Mouse (Mus musculus): ENCODE measurements around the gene Glipr2.

Gene Glipr2

GRCm38 (mm10) chr4:43970393-43971330 lies 13.5 kb downstream of the Glipr2 start:
- in situ Hi-C loops (cut with MboI): no loop called here

DNA sequence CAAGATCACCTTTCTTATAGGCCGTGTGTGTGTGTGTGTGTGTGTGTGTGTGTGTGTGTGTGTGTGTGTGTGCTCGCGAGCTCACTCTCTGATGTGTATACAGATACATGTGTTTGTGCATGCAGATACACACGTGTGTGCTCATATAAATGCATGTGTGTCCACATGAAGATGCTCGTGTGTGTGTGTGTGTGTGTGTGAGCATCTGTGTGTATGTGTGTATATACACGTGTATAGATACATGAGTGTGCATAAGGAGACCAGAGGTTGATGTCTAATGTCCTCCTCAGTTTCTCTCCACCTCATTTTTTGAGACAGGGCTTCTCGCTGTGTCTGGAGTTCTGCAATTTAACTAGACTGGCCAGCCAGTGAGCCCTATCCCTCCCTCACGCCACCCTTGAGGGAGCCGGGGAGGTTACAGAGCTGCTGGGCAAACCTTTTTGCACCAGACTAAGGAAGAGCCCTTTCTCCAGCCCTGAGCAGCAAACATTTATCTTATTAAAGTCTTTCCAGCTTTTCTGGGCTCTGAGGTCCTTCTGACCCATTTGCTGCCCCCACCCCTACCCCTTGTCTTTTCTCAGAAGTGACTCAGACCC lies 14.4 kb downstream of the Glipr2 start:
- in situ Hi-C loops (cut with MboI): no loop called here

DNA sequence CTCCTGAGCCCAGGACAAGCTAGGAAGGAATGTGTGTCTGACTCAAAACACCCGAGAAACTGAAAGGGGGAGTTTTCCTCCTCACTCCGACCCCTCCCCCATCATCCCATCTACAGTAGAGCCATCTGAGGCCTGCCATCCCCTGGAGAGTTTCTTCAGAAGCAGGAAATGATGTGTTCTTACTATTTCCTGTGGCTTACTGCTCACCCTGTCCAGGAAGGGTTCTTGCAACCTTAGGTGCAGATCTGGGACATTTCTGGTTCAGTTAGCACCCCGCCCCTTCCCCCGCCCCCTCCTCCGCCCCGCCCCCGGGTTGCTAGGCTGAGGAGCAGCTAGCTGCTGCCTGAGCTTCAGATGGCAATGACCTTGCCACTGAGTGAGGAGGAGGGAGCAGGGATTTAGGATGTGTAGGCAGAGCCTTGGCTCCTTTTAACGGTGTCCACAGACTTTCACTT lies 15.0 kb downstream of the Glipr2 start:
- in situ Hi-C loops (cut with MboI): no loop called here

GRCm38 (mm10) chr4:43973526-43973981 lies 16.4 kb downstream of the Glipr2 start:
- in situ Hi-C loops (cut with MboI): no loop called here

DNA sequence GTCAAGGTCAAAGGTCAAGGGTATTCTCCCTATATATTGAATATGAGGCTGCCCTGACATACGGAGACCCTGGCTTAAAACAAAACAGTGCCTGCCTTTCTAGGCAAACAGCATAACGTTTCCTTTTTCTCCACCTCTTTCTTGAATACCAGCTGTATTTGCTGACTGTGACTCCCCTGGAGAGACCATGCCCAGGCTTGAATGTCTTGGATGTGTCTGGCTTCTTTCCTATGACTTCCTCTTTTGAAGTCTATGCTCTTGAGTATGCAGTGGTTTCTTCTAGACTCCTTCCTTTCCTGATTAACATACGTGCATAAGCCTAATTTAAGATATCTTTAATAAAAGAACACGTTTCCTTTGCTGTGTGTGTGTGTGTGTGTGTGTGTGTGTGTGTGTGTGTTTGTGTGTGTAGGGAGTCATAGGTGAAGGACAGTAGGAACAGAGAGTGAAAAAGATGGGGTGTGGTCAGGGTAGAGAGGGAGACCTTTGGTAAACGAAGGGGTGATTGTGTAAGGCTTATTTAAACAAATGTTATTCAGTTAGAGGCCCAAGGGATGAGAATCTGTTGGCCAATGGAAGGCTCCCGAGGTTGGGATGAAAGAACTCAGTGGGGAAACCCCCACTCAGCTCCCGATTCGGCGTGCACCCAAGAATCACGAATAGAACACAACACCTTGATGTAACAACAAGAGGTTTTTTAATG lies 17.9 kb downstream of the Glipr2 start:
- in situ Hi-C loops (cut with MboI): no loop called here

DNA sequence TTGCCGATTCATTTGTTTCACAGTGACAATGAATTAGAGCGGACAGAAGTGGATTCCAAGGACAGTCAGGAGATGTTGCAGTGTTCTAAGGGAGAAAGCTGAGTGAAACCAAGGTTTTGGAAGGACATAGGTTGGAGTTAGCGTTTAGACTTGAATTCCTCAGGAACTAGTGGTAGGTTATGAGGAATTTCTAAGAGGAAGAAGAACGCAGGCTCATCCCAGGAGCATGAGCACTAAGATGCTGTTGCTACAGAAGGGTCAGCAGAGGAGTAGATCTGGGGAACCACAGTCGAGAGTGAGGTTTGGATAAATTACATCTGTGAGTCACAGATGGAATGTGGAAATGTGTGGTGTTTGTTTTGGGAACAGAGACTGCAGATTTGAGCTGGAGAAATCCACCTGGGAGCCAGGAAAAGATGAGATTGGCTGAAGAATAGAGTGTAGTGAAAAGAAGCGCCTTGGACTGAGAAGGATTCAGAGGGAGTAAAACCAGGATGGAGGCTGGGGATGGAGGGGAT lies 19.1 kb downstream of the Glipr2 start:
- in situ Hi-C loops (cut with MboI): no loop called here

- in situ Hi-C loops (cut with MboI): no loop called here
These were observed 21.6 kb downstream of the Glipr2 start for GRCm38 (mm10) chr4:43978521-43979443.

GRCm38 (mm10) chr4:43979746-43980145 lies 22.5 kb downstream of the Glipr2 start:
- in situ Hi-C loops (cut with MboI): loop anchor here (5.0 kb wide), 1 partner anchor 57 kb away; no protein-coding TSS in a partner anchor

GRCm38 (mm10) chr4:43980236-43980635 lies 23.0 kb downstream of the Glipr2 start:
- in situ Hi-C loops (cut with MboI): loop anchor here (5.0 kb wide), 1 partner anchor 58 kb away; no protein-coding TSS in a partner anchor

DNA sequence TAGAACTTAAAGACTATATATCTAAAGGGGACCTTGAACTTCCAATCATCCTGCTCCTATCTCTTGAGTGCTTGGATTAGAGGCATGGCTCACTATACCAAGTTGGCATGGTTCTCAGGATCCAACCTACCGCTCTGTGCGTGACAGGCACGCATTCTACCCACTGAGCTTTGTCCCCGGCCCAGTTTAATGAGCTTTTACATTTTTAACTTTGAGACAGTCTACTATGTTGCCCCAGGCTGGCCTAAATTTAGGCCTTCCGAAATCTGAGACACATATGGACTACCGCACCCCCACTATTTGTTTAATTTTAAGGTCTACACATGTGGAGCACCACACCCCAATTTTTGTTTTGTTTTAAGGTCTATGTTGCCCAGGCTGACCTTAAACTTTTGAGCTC lies 23.6 kb downstream of the Glipr2 start:
- in situ Hi-C loops (cut with MboI): loop anchor here (5.0 kb wide), 1 partner anchor 59 kb away; no protein-coding TSS in a partner anchor

GRCm38 (mm10) chr4:43981251-43981650 lies 24.1 kb downstream of the Glipr2 start:
- in situ Hi-C loops (cut with MboI): loop anchor here (5.0 kb wide), 1 partner anchor 59 kb away; no protein-coding TSS in a partner anchor

DNA sequence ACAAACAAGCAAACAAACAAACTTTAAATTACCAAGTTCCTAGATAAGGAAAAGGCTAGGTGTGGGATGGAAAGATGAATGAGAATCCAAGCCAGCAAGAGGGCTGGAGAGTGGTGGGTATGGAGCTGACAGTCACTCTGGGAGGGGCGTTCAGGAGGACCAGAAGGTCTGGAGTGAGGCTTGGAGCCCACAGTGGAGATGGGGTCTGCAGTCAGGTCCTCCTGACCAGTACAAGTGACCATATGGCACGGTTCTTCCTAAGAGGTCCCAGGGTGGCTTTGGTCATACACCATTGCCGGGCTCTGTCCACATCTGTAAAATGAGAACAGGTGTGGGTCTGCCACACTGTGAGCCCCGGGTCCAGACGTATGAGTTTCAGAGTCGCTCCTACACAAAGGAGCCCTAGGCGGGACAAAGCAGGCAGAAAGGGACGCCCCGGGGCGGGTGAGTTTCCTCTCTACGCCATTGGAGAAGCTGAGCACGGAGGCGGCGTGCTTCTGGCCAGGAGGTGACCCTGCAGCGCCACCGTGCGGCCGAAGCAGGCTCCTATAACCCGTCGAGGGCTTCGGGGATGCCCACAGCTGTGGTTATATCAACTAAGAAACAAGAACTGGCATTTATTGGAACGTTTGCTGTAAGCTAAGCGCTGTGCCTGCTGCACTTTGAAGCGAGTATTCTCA lies 25.0 kb downstream of the Glipr2 start:
- in situ Hi-C loops (cut with MboI): loop anchor here (5.0 kb wide), 1 partner anchor 60 kb away; no protein-coding TSS in a partner anchor

- in situ Hi-C loops (cut with MboI): loop anchor here (5.0 kb wide), 1 partner anchor 61 kb away; no protein-coding TSS in a partner anchor
These were observed 26.0 kb downstream of the Glipr2 start, which contains the start of gene Ccin for GRCm38 (mm10) chr4:43983181-43983580. TSS of gene Ccin (plus strand) at chr4:43983483.

GRCm38 (mm10) chr4:43983756-43984155 lies 26.6 kb downstream of the Glipr2 start:
- in situ Hi-C loops (cut with MboI): loop anchor here (5.0 kb wide), 1 partner anchor 61 kb away; no protein-coding TSS in a partner anchor

DNA sequence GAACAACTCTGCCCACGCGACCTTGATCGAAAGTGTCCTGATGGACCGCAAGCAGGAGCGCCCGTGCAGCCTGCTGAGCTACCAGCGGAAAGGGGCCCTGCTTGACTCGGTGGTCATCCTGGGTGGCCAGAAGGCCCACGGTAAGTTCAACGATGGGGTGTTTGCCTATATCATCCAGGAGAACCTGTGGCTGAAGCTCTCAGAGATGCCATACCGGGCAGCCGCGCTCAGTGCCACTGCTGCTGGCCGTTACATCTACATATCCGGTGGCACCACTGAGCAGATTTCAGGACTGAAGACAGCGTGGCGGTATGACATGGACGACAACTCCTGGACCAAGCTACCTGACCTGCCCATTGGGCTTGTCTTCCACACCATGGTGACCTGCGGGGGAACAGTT lies 27.1 kb downstream of the Glipr2 start:
- in situ Hi-C loops (cut with MboI): loop anchor here (5.0 kb wide), 1 partner anchor 62 kb away; no protein-coding TSS in a partner anchor

DNA sequence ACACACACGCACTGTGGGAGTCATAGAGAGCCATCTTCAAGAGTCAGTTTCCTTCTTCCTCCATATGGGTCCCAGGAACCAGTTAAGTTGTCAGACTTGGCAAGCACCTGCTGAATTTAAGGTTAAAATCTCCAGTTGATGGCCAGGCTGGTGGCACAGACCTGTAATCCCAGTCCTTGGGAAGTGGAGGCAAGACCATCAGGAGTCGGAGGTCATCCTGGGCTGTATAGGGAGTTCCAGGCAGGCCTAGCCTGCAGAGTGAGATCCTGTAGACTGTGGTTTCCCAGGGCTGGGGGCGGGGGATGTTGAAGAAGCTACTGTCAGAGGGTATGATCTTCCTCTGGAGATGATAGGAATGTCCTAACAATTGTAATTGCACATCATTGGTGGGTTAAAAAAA lies 31.8 kb downstream of the Glipr2 start:
- in situ Hi-C loops (cut with MboI): no loop called here

GRCm38 (mm10) chr4:43993072-43993471 lies 35.9 kb downstream of the Glipr2 start:
- in situ Hi-C loops (cut with MboI): no loop called here

- in situ Hi-C loops (cut with MboI): no loop called here
These were observed 37.1 kb downstream of the Glipr2 start for GRCm38 (mm10) chr4:43994342-43994741.

- in situ Hi-C loops (cut with MboI): no loop called here
These were observed 46.4 kb downstream of the Glipr2 start for GRCm38 (mm10) chr4:44003622-44004021.

- in situ Hi-C loops (cut with MboI): no loop called here
These were observed 46.9 kb downstream of the Glipr2 start, which contains the start of gene Clta for GRCm38 (mm10) chr4:44004126-44004525. TSS of gene Clta (plus strand) at chr4:44004452.
